Mouse (Mus musculus): ENCODE results near the gene Samsn1. TPM values are rescaled to one million over a fixed set of nuclear protein-coding genes. Genes with fewer than 3 reads are reported as not detected.

Gene Samsn1
- total RNA-seq, 1 experiment = 0.27 TPM

DNA sequence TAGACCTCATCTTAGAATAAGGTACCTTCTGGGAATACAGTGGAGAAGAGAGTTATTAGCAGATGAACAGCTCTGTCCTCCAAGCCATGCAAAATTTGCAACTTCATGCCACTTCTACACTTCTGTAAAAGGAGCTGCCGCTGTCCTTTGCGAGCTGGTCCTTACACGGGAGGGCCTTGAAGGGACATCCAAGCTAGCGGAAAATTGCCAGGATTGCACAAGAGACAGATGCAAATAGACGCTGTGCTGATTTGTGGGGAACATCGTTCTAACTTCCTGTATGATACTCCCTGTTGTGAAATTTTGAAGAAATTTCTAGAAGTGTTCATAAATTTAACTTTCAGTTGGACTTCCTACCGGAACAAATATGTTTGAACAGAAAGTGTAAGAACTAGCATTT is 61.0 kb downstream of the Samsn1 start:
- Histone ChIP-seq H3K9me3 (ENCODE audit: control insufficient read depth, insufficient read depth, low read depth, low read length) (no peaks in the 10 kb centered on the region), H3K4me3 (ENCODE audit: insufficient read depth in 1 of 2, low read depth in 1 of 2, low read length in 2 of 2, poor library complexity in 1 of 2, severe bottlenecking in 1 of 2) (no peak overlapping the region), H3K9ac (ENCODE audit: insufficient read depth, low read depth, low read length, poor library complexity, severe bottlenecking) (no peak overlapping the region), H3K27ac (ENCODE audit: insufficient read depth, low read depth, low read length, poor library complexity, severe bottlenecking) (no peak overlapping the region), H3K4me1 (ENCODE audit: control insufficient read depth in 2 of 2, insufficient read depth in 2 of 2, low read length in 2 of 2, poor library complexity in 1 of 2) (no peaks in the 10 kb centered on the region), H3K36me3 (ENCODE audit: control insufficient read depth, insufficient read depth, low read length, poor library complexity, severe bottlenecking) (no peaks in the 10 kb centered on the region)
- in situ Hi-C loops (cut with MboI; ENCODE audit: low sequenced_read_pairs in 2 of 2, unreplicated experiment in 2 of 2) = no loop called here
- TF ChIP-seq ZNF384 (IDR thresholded peaks at IDR 0.05; ENCODE audit: low read depth, low read length) = no peak
- TF ChIP-seq HCFC1 (IDR thresholded peaks at IDR 0.05; ENCODE audit: borderline replicate concordance, insufficient read depth, low read length) = no peak
- no peak for TF ChIP-seq CHD2 (IDR thresholded peaks at IDR 0.05; ENCODE audit: low read depth, low read length)
- TF ChIP-seq MAFK (IDR thresholded peaks at IDR 0.05; ENCODE audit: insufficient read depth, low read depth, low read length) = no peak
- TF ChIP-seq ZC3H11A (IDR thresholded peaks at IDR 0.05; ENCODE audit: borderline replicate concordance, low read depth, low read length) = no peak
- DNase-seq (ENCODE audit: low read depth, low spot score) = no peak

GRCm38 (mm10) chr16:75933357-75933756 is 88.7 kb downstream of the Samsn1 start:
- no peak overlapping the region for H3K4me3 ChIP-seq (ENCODE audit: insufficient read depth in 1 of 2, low read depth in 1 of 2, low read length in 2 of 2, poor library complexity in 1 of 2, severe bottlenecking in 1 of 2)
- H3K4me1 ChIP-seq (ENCODE audit: control insufficient read depth in 2 of 2, insufficient read depth in 2 of 2, low read length in 2 of 2, poor library complexity in 1 of 2) = no peaks in the 10 kb centered on the region
- no peak for TF ChIP-seq MAFK (IDR thresholded peaks at IDR 0.05; ENCODE audit: insufficient read depth, low read depth, low read length)
- no peak for TF ChIP-seq ZNF384 (IDR thresholded peaks at IDR 0.05; ENCODE audit: low read depth, low read length)
- no peak for TF ChIP-seq ZC3H11A (IDR thresholded peaks at IDR 0.05; ENCODE audit: borderline replicate concordance, low read depth, low read length)
- TF ChIP-seq HCFC1 (IDR thresholded peaks at IDR 0.05; ENCODE audit: borderline replicate concordance, insufficient read depth, low read length) = no peak
- TF ChIP-seq CHD2 (IDR thresholded peaks at IDR 0.05; ENCODE audit: low read depth, low read length) = no peak
- H3K9me3 ChIP-seq (ENCODE audit: control insufficient read depth, insufficient read depth, low read depth, low read length) = no peaks in the 10 kb centered on the region
- DNase-seq (ENCODE audit: low read depth, low spot score) = no peak
- in situ Hi-C loops (cut with MboI; ENCODE audit: low sequenced_read_pairs in 2 of 2, unreplicated experiment in 2 of 2) = no loop called here
- H3K27ac ChIP-seq (ENCODE audit: insufficient read depth, low read depth, low read length, poor library complexity, severe bottlenecking) = no peak overlapping the region
- no peak overlapping the region for H3K9ac ChIP-seq (ENCODE audit: insufficient read depth, low read depth, low read length, poor library complexity, severe bottlenecking)
- no peaks in the 10 kb centered on the region for H3K36me3 ChIP-seq (ENCODE audit: control insufficient read depth, insufficient read depth, low read length, poor library complexity, severe bottlenecking)

DNA sequence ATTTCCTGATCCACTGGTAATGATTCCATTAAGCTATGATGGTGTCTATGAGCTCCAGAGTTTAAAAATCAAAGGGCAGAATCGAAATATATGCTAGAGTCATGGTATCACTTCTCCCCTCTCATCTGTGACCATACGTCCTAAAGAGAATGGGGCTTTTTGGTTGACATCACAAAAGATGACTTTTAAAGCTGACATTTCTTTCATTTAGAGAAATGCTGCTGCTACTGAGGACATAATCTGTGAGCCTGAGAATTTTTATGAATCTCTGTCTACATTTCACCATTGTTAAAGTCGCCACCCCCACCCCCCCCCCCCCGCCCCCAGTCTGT is 91.9 kb downstream of the Samsn1 start:
- no peak for TF ChIP-seq ZC3H11A (IDR thresholded peaks at IDR 0.05; ENCODE audit: borderline replicate concordance, low read depth, low read length)
- no peak for TF ChIP-seq CHD2 (IDR thresholded peaks at IDR 0.05; ENCODE audit: low read depth, low read length)
- TF ChIP-seq ZNF384 (IDR thresholded peaks at IDR 0.05; ENCODE audit: low read depth, low read length) = no peak
- TF ChIP-seq MAFK (IDR thresholded peaks at IDR 0.05; ENCODE audit: insufficient read depth, low read depth, low read length) = no peak
- TF ChIP-seq HCFC1 (IDR thresholded peaks at IDR 0.05; ENCODE audit: borderline replicate concordance, insufficient read depth, low read length) = no peak
- no peaks in the 10 kb centered on the region for H3K4me1 ChIP-seq (ENCODE audit: control insufficient read depth in 2 of 2, insufficient read depth in 2 of 2, low read length in 2 of 2, poor library complexity in 1 of 2)
- in situ Hi-C loops (cut with MboI; ENCODE audit: low sequenced_read_pairs in 2 of 2, unreplicated experiment in 2 of 2) = no loop called here
- DNase-seq (ENCODE audit: low read depth, low spot score) = no peak
- no peak overlapping the region for H3K27ac ChIP-seq (ENCODE audit: insufficient read depth, low read depth, low read length, poor library complexity, severe bottlenecking)
- no peaks in the 10 kb centered on the region for H3K36me3 ChIP-seq (ENCODE audit: control insufficient read depth, insufficient read depth, low read length, poor library complexity, severe bottlenecking)
- H3K4me3 ChIP-seq (ENCODE audit: insufficient read depth in 1 of 2, low read depth in 1 of 2, low read length in 2 of 2, poor library complexity in 1 of 2, severe bottlenecking in 1 of 2) = no peak overlapping the region
- no peaks in the 10 kb centered on the region for H3K9me3 ChIP-seq (ENCODE audit: control insufficient read depth, insufficient read depth, low read depth, low read length)
- H3K9ac ChIP-seq (ENCODE audit: insufficient read depth, low read depth, low read length, poor library complexity, severe bottlenecking) = no peak overlapping the region

DNA sequence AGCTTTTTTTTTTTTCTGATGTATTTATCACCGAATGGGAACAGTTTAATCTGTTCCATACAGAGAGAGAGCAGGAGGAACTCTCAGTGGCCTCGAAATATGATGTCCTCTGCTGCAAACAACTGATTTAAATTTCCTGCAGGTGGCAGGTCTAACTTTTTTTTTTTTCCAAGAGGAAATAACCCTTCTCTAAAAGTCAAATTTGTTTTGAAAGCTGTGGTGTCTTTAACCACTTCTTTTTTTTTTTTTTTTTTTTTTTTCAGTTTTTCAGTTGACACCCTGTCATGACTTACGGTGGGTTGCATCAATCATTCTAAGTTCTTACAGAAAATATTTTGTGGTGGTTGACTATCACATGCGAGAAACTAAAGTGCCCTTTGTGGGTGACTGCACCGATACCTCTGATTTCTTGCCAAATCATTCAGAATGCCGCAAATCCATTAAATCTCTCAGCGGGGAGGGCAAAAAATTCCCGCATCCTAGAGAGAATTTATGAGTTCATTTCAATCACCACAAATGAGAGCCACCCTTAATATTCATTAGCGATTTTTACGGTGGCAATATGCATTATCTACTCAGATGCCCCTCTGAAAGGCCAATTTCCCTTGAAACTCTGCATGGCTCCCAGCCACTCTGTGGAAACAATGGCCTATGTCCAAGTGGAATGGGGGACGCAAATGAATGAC is 92.4 kb downstream of the Samsn1 start:
- TF ChIP-seq ZC3H11A (IDR thresholded peaks at IDR 0.05; ENCODE audit: borderline replicate concordance, low read depth, low read length) (no peak), CHD2 (IDR thresholded peaks at IDR 0.05; ENCODE audit: low read depth, low read length) (no peak), ZNF384 (IDR thresholded peaks at IDR 0.05; ENCODE audit: low read depth, low read length) (no peak), MAFK (IDR thresholded peaks at IDR 0.05; ENCODE audit: insufficient read depth, low read depth, low read length) (no peak), HCFC1 (IDR thresholded peaks at IDR 0.05; ENCODE audit: borderline replicate concordance, insufficient read depth, low read length) (no peak)
- in situ Hi-C loops (cut with MboI; ENCODE audit: low sequenced_read_pairs in 2 of 2, unreplicated experiment in 2 of 2) = no loop called here

More for the DNA sequence above, 92.4 kb downstream of the Samsn1 start:
- H3K27ac ChIP-seq (ENCODE audit: insufficient read depth, low read depth, low read length, poor library complexity, severe bottlenecking) = no peak overlapping the region
- H3K4me1 ChIP-seq (ENCODE audit: control insufficient read depth in 2 of 2, insufficient read depth in 2 of 2, low read length in 2 of 2, poor library complexity in 1 of 2) = no peaks in the 10 kb centered on the region
- H3K9me3 ChIP-seq (ENCODE audit: control insufficient read depth, insufficient read depth, low read depth, low read length) = no peaks in the 10 kb centered on the region
- no peaks in the 10 kb centered on the region for H3K36me3 ChIP-seq (ENCODE audit: control insufficient read depth, insufficient read depth, low read length, poor library complexity, severe bottlenecking)
- H3K4me3 ChIP-seq (ENCODE audit: insufficient read depth in 1 of 2, low read depth in 1 of 2, low read length in 2 of 2, poor library complexity in 1 of 2, severe bottlenecking in 1 of 2) = no peak overlapping the region
- no peak for DNase-seq (ENCODE audit: low read depth, low spot score)
- no peak overlapping the region for H3K9ac ChIP-seq (ENCODE audit: insufficient read depth, low read depth, low read length, poor library complexity, severe bottlenecking)

Measured in ES-E14 (cell line).